Mouse (Mus musculus) intestine, embryonic 14.5 days (tissue): Measurements from ENCODE around the gene Klrg2. TPM values are rescaled to one million over a fixed set of nuclear protein-coding genes. Genes with fewer than 3 reads are reported as not detected.
"Not testable (repeated sequence)": the region's sequence is repeated elsewhere in the genome, so short reads cannot be mapped to it uniquely, and the experiment has no call there.

Experiments
- ATAC-seq: fragments of 200-750 bp; cut with Nextera tagmentation; replicated peaks from 2 replicates; pipeline ENCODE4 v1.8.0; 2017; ENCODE audit warnings: low read depth, moderate number of reproducible peaks, moderate TSS enrichment, moderate library complexity; ENCODE audit not compliant: low FRiP score, low TSS enrichment
- DNase-seq: peaks from one replicate; pipeline ENCODE4 v3.0.0-alpha.2; 2018; ENCODE audit warnings: low spot score
- H3K27ac ChIP-seq: fragments of 300-500 bp; sonication (generic); 2 replicates; pipeline ENCODE4 v1.5.1; 2014; ENCODE audit warnings: low read depth, mild to moderate bottlenecking, control low read depth
- H3K27me3 ChIP-seq: fragments of 300-500 bp; sonication (generic); replicated peaks from 2 replicates; pipeline ENCODE4 v1.6.1; 2014; ENCODE audit warnings: low read length, control low read depth; ENCODE audit not compliant: control insufficient read depth, insufficient read depth
- H3K36me3 ChIP-seq: fragments of 300-500 bp; sonication (generic); 2 replicates; pipeline ENCODE4 v1.6.1; 2014; ENCODE audit warnings: low read length, control low read depth; ENCODE audit not compliant: control insufficient read depth, insufficient read depth
- H3K4me1 ChIP-seq: fragments of 300-500 bp; sonication (generic); replicated peaks from 2 replicates; pipeline ENCODE4 v1.6.1; 2014; ENCODE audit warnings: low read length, control low read depth, mixed read lengths; ENCODE audit not compliant: control insufficient read depth, insufficient read depth
- H3K4me2 ChIP-seq: fragments of 300-500 bp; sonication (generic); 2 replicates; pipeline ENCODE4 v1.6.1; 2014; ENCODE audit warnings: low read length
- H3K4me3 ChIP-seq: fragments of 300-500 bp; sonication (generic); 2 replicates; pipeline ENCODE4 v1.5.1; 2014; ENCODE audit warnings: low read depth, low read length, control low read depth, mixed read lengths
- H3K9ac ChIP-seq: fragments of 300-500 bp; sonication (generic); 2 replicates; pipeline ENCODE4 v1.6.1; 2014; ENCODE audit warnings: mild to moderate bottlenecking, low read length
- H3K9me3 ChIP-seq: fragments of 300-500 bp; sonication (generic); 2 replicates; pipeline ENCODE4 v1.6.1; 2016; ENCODE audit warnings: low read length, control low read depth; ENCODE audit not compliant: control insufficient read depth
- WGBS: fragments of 180-500 bp; shearing (Covaris S2); extraction: QIAGEN DNeasy Blood & Tissue Kit; methylation state at CpG from one replicate; pipeline ENCODE4 v1.1.7; 2014; 5-methylcytosine and 5-hydroxymethylcytosine counted together
- polyA plus RNA-seq: library from polyadenylated mRNA; unstranded; fragments of >200 nt; fragmentation: Nextera tagmentation; extraction: Ambion mirVana; gene quantifications from 2 replicates; pipeline ENCODE4 v1.2.1, GENCODE M21; 2014

The Klrg2 gene
- polyA plus RNA-seq, result 0.30 and 0.34 TPM in 2 replicates

GRCm38 (mm10) chr6:38636852-38637618, at the start of gene Klrg2:
TSS of gene Klrg2 (minus strand) at chr6:38637242.
- no peaks in the 10 kb centered on the region for H3K9me3 ChIP-seq
- WGBS, result 2% methylated on average over 60 of the region's 60 CpGs
- ATAC-seq (peak; percentile 76), DNase-seq (peak; percentile 78)
- no peak within 1 kb of the TSS for H3K27ac ChIP-seq
- peak within 1 kb of the TSS; percentile 49 for H3K4me3 ChIP-seq
- peak within 1 kb of the TSS; percentile 32 for H3K9ac ChIP-seq
- H3K27me3 ChIP-seq, result peaks cover 84% of the 10 kb centered on the region
- peaks cover 14% of the 10 kb centered on the region; the same call in 1 of the 2 replicates for H3K4me1 ChIP-seq
- H3K36me3 ChIP-seq, result no peaks in the 10 kb centered on the region
- peak within 1 kb of the TSS; percentile 93 for H3K4me2 ChIP-seq

DNA sequence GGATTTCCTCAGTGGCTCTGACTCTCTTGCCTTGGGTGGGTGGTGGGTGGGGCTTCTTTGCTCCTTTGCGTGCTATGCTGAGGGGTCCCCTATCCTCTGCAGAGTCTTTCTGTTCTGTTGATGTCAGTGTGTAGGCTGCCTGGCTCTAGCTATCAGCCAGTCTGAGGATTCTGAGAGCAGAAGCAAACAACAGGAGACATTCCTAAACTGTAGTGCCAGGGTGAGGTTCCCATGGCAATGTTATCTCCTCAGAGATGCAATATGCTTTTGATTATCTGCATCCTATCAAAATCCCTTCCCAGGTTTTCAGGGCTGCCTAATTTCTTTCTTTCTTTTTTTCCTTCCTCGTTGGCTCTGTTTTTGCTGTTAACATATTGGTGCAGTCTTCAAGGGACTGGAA, 45.5 kb upstream of the Klrg2 start:
- H3K4me3 ChIP-seq, result no peak overlapping the region
- no peak overlapping the region for H3K4me2 ChIP-seq
- no peak overlapping the region for H3K27ac ChIP-seq
- no peaks in the 10 kb centered on the region for H3K4me1 ChIP-seq
- WGBS, result 64% methylated on average over 2 of the region's 2 CpGs
- no peak for DNase-seq
- no peaks in the 10 kb centered on the region for H3K36me3 ChIP-seq
- no peaks in the 10 kb centered on the region for H3K27me3 ChIP-seq
- no peak for ATAC-seq
- no peaks in the 10 kb centered on the region for H3K9me3 ChIP-seq
- H3K9ac ChIP-seq, result no peak overlapping the region

- no peak overlapping the region for H3K27ac ChIP-seq
- DNase-seq (no peak), ATAC-seq (no peak)
- no peak overlapping the region for H3K9ac ChIP-seq
- no peaks in the 10 kb centered on the region for H3K27me3 ChIP-seq
- no peaks in the 10 kb centered on the region for H3K4me1 ChIP-seq
- no peak overlapping the region for H3K4me3 ChIP-seq
- 70% methylated on average over 9 of the region's 9 CpGs for WGBS
- no peaks in the 10 kb centered on the region for H3K36me3 ChIP-seq
- H3K9me3 ChIP-seq, result no peaks in the 10 kb centered on the region
- H3K4me2 ChIP-seq, result no peak overlapping the region
Observed at GRCm38 (mm10) chr6:38677629-38678028, 40.6 kb upstream of the Klrg2 start.

GRCm38 (mm10) chr6:38676723-38677122, 39.7 kb upstream of the Klrg2 start:
- no peak overlapping the region for H3K9ac ChIP-seq
- no peaks in the 10 kb centered on the region for H3K27me3 ChIP-seq
- H3K4me1 ChIP-seq, result no peaks in the 10 kb centered on the region
- 76% methylated on average over 14 of the region's 14 CpGs for WGBS
- ATAC-seq (no peak), DNase-seq (no peak)
- H3K9me3 ChIP-seq, result no peaks in the 10 kb centered on the region
- H3K4me2 ChIP-seq, result no peak overlapping the region
- H3K4me3 ChIP-seq, result no peak overlapping the region
- no peak overlapping the region for H3K27ac ChIP-seq
- no peaks in the 10 kb centered on the region for H3K36me3 ChIP-seq

GRCm38 (mm10) chr6:38676217-38676616, 39.2 kb upstream of the Klrg2 start:
- H3K4me3 ChIP-seq, result no peak overlapping the region
- H3K9ac ChIP-seq, result no peak overlapping the region
- DNase-seq, result no peak
- 62% methylated on average over 6 of the region's 6 CpGs for WGBS
- H3K36me3 ChIP-seq, result no peaks in the 10 kb centered on the region
- H3K27ac ChIP-seq, result no peak overlapping the region
- H3K4me2 ChIP-seq, result no peak overlapping the region
- no peaks in the 10 kb centered on the region for H3K27me3 ChIP-seq
- H3K4me1 ChIP-seq, result no peaks in the 10 kb centered on the region
- H3K9me3 ChIP-seq, result no peaks in the 10 kb centered on the region
- ATAC-seq, result no peak

GRCm38 (mm10) chr6:38672011-38672410, 35.0 kb upstream of the Klrg2 start:
- ATAC-seq (no peak), DNase-seq (no peak)
- H3K36me3 ChIP-seq, result no peaks in the 10 kb centered on the region
- H3K27ac ChIP-seq, result no peak overlapping the region
- no peaks in the 10 kb centered on the region for H3K27me3 ChIP-seq
- 82% methylated on average over 3 of the region's 3 CpGs for WGBS
- no peaks in the 10 kb centered on the region for H3K9me3 ChIP-seq
- H3K4me2 ChIP-seq, result no peak overlapping the region
- H3K4me1 ChIP-seq, result no peaks in the 10 kb centered on the region
- no peak overlapping the region for H3K4me3 ChIP-seq
- no peak overlapping the region for H3K9ac ChIP-seq

GRCm38 (mm10) chr6:38671270-38671669, 34.2 kb upstream of the Klrg2 start:
- Histone ChIP-seq H3K36me3 (no peaks in the 10 kb centered on the region), H3K27ac (no peak overlapping the region), H3K4me1 (no peaks in the 10 kb centered on the region), H3K9ac (no peak overlapping the region), H3K4me2 (no peak overlapping the region), H3K27me3 (no peaks in the 10 kb centered on the region), H3K4me3 (no peak overlapping the region), H3K9me3 (no peaks in the 10 kb centered on the region)
- DNase-seq (no peak), ATAC-seq (no peak)
- WGBS, result 81% methylated on average over 7 of the region's 7 CpGs

GRCm38 (mm10) chr6:38670488-38670887, 33.4 kb upstream of the Klrg2 start:
- H3K36me3 ChIP-seq, H3K4me3 ChIP-seq, H3K27me3 ChIP-seq, H3K4me1 ChIP-seq, H3K27ac ChIP-seq, DNase-seq, H3K4me2 ChIP-seq, ATAC-seq, H3K9ac ChIP-seq, H3K9me3 ChIP-seq: not testable (repeated sequence)
- 75% methylated on average over 1 of the region's 1 CpGs for WGBS

DNA sequence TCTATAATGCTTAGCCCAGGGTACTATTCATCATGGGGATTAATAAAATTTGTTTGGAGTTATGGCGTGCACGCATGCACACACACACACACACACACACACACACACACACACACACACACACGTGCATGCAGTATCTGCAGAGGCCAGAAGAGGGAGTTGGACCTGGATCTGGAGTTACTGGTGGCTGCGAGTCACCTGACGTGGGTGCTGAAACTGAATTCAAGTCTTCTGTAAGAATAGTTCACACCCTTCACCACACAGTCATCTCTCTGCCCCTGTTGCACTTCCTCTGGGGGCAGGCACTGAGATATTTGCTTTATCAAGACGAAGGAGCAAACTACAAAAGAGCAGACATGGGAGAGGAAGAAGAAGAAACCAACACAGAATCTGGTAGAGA, 32.5 kb upstream of the Klrg2 start:
- Histone ChIP-seq H3K27ac (no peak overlapping the region), H3K9me3 (no peaks in the 10 kb centered on the region), H3K4me2 (no peak overlapping the region), H3K4me1 (no peaks in the 10 kb centered on the region), H3K36me3 (no peaks in the 10 kb centered on the region), H3K4me3 (no peak overlapping the region), H3K9ac (no peak overlapping the region), H3K27me3 (no peaks in the 10 kb centered on the region)
- no peak for ATAC-seq
- DNase-seq, result no peak
- 52% methylated on average over 6 of the region's 6 CpGs for WGBS
